Mouse (Mus musculus): ENCODE results near the gene Gm47791.

DNA sequence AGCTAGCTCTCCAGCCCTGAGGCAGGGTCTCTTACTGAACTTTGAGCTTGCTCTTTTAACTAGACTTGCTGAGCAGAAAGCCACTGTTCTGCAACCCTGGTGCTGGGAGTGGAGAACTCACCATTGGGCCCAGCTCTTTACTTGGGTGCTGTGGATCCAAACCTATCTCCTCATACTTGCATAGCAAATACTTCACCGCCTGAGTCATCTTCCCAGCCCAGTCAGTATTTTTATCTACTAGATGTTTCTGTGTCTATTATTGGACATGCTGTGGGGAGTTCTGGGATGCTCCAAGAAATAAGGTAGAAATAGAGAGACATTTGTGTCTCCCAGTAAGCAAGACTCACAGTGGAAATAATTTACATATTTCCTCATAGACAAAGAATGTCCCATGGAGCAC, 33.0 kb upstream of the Gm47791 start:
- TF ChIP-seq MAFK (IDR thresholded peaks at IDR 0.05; ENCODE audit: insufficient read depth, low read depth, low read length) (no peak), CHD2 (IDR thresholded peaks at IDR 0.05; ENCODE audit: low read depth, low read length) (no peak), ZC3H11A (IDR thresholded peaks at IDR 0.05; ENCODE audit: borderline replicate concordance, low read depth, low read length) (no peak)
